1 mouse cellular context compared by ENCODE assay signal in genomic region chr13:95563693-95564092, GRCm38 (mm10).
TF ChIP-seq lines count a peak whose summit lies in the region.

No protein-coding gene starts in this region.

TF ChIP-seq in MEL, 35 proteins besides CTCF, POLR2A, EP300 and RAD21 (continued from another document):
- TF ChIP-seq ZNF384 (IDR thresholded peaks at IDR 0.05; ENCODE audit: low read depth, low read length) (no peak), ELF1 (IDR thresholded peaks at IDR 0.05; ENCODE audit: low read depth, low read length) (no peak), TBP (IDR thresholded peaks at IDR 0.05; ENCODE audit: low read depth, low read length) (no peak), ETS1 (IDR thresholded peaks at IDR 0.05; ENCODE audit: low read depth, low read length) (no peak), GABPA (IDR thresholded peaks at IDR 0.05; ENCODE audit: low read depth, low read length) (no peak), MAZ (IDR thresholded peaks at IDR 0.05; ENCODE audit: low read depth, low read length) (0 out of 2 replicates have a peak, but pooled peaks have one; percentile 34), TCF12 (IDR thresholded peaks at IDR 0.05; ENCODE audit: low read depth, low read length) (no peak), MAFK (IDR thresholded peaks at IDR 0.05; ENCODE audit: borderline replicate concordance, low read depth, low read length) (no peak), MYB (IDR thresholded peaks at IDR 0.05; ENCODE audit: low read depth, low read length) (no peak), ZKSCAN1 (IDR thresholded peaks at IDR 0.05; ENCODE audit: low read depth, low read length) (no peak), TAL1 (IDR thresholded peaks at IDR 0.05; ENCODE audit: low read length) (no peak), POLR2AphosphoS2 (IDR thresholded peaks at IDR 0.05; ENCODE audit: low read length) (no peak), MAX (IDR thresholded peaks at IDR 0.05; ENCODE audit: low read length) (no peak), USF1 (IDR thresholded peaks at IDR 0.05; ENCODE audit: low read depth, low read length) (no peak)
